Mouse (Mus musculus) CH12F3 (cell line): ENCODE results near the gene Cryga.

ENCODE experiments used
- in situ Hi-C: fragments of 300-500 bp; cut with MboI; formaldehyde crosslinking; loops from 2 replicates; pipeline ENCODE4 v1.14.3; 2020; ENCODE audit warnings: low sequenced_read_pairs

Gene Cryga

GRCm38 (mm10) chr1:65103273-65103672 lies at the start of gene Cryga:
Gene Cryga, minus strand, starts transcription at chr1:65103373.
- in situ Hi-C loops: no loop called here

GRCm38 (mm10) chr1:65147971-65148370 lies 44.8 kb upstream of the Cryga start:
- in situ Hi-C loops: no loop called here

- in situ Hi-C loops: no loop called here
Observed at GRCm38 (mm10) chr1:65147326-65147725, 44.2 kb upstream of the Cryga start.

- in situ Hi-C loops: no loop called here
Observed at GRCm38 (mm10) chr1:65146601-65147000, 43.4 kb upstream of the Cryga start.

GRCm38 (mm10) chr1:65144783-65145182 lies 41.6 kb upstream of the Cryga start:
- in situ Hi-C loops: no loop called here

GRCm38 (mm10) chr1:65137560-65137959 lies 34.4 kb upstream of the Cryga start:
- in situ Hi-C loops: no loop called here

GRCm38 (mm10) chr1:65132833-65133232 lies 29.7 kb upstream of the Cryga start:
- in situ Hi-C loops: no loop called here

- in situ Hi-C loops: no loop called here
Observed at GRCm38 (mm10) chr1:65131671-65132070, 28.5 kb upstream of the Cryga start.

- in situ Hi-C loops: no loop called here
Observed at GRCm38 (mm10) chr1:65130226-65130625, 27.1 kb upstream of the Cryga start.

- in situ Hi-C loops: no loop called here
Observed at GRCm38 (mm10) chr1:65129634-65130180, 26.5 kb upstream of the Cryga start.

- in situ Hi-C loops: no loop called here
Observed at GRCm38 (mm10) chr1:65122574-65123372, 19.6 kb upstream of the Cryga start, which contains the start of gene D630023F18Rik. Gene D630023F18Rik, minus strand, starts transcription at chr1:65123214.

- in situ Hi-C loops: no loop called here
Observed at GRCm38 (mm10) chr1:65119438-65119837, 16.3 kb upstream of the Cryga start, which contains the start of gene Gm28845. Gene Gm28845, minus strand, starts transcription at chr1:65119558.

- in situ Hi-C loops: no loop called here
Observed at GRCm38 (mm10) chr1:65118150-65118913, 15.2 kb upstream of the Cryga start.

GRCm38 (mm10) chr1:65113536-65114172 lies 10.5 kb upstream of the Cryga start:
- in situ Hi-C loops: no loop called here

- in situ Hi-C loops: no loop called here
Observed at GRCm38 (mm10) chr1:65112807-65113196, 9.6 kb upstream of the Cryga start.

- in situ Hi-C loops: no loop called here
Observed at GRCm38 (mm10) chr1:65112031-65112806, 9.0 kb upstream of the Cryga start.

- in situ Hi-C loops: no loop called here
Observed at GRCm38 (mm10) chr1:65109756-65110435, 6.7 kb upstream of the Cryga start.

- in situ Hi-C loops: no loop called here
Observed at GRCm38 (mm10) chr1:65109196-65109595, 6.0 kb upstream of the Cryga start.

- in situ Hi-C loops: no loop called here
Observed at GRCm38 (mm10) chr1:65107654-65108279, 4.6 kb upstream of the Cryga start.
